Mouse (Mus musculus): ENCODE results near the gene Aff3. TPM values are rescaled to one million over a fixed set of nuclear protein-coding genes. Genes with fewer than 3 reads are reported as not detected.

Gene Aff3
- polyA plus RNA-seq, 1 experiment from 2014 or later: 9.6 TPM

- H3K9ac ChIP-seq (ENCODE audit: low read depth, low read length): no peak overlapping the region
- H3K36me3 ChIP-seq (ENCODE audit: control insufficient read depth, insufficient read depth, low read length): no peaks in the 10 kb centered on the region
- H3K4me1 ChIP-seq (ENCODE audit: control insufficient read depth, insufficient read depth, low read length): no peaks in the 10 kb centered on the region
- H3K27ac ChIP-seq (ENCODE audit: low read length): no peak overlapping the region
- no peaks in the 10 kb centered on the region for H3K27me3 ChIP-seq (ENCODE audit: control insufficient read depth, insufficient read depth, low read depth, low read length)
- ATAC-seq: no peak
- H3K4me2 ChIP-seq (ENCODE audit: low read length): no peak overlapping the region
- no peaks in the 10 kb centered on the region for H3K9me3 ChIP-seq (replicated peaks; ENCODE audit: control insufficient read depth, low read length, poor library complexity, severe bottlenecking)
- H3K4me3 ChIP-seq (ENCODE audit: low read depth, low read length): no peak overlapping the region
- 88% methylated on average over 2 of the region's 2 CpGs for WGBS
Observed at GRCm38 (mm10) chr1:38140911-38141310, 523.8 kb downstream of the Aff3 start.

DNA sequence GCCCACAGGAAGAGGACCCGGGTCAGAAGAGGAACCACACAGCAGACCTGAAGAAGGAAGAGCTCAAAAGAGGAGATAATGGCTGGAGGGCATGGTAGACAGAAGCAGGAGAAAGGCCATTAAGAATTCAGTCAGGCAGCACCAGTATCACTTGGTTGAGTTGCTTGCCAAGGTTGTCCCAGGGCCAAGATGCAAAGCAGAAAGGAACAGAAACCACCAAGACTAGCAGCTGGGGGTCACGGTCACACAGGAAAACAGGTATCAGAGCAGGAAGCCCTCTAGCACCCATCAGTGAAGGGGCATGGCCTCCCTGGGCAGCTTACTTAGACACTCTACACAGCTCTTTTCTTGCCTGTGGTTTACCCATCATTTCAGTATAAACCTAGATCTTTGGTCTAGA is 525.4 kb downstream of the Aff3 start:
- Histone ChIP-seq H3K27me3 (ENCODE audit: control insufficient read depth, insufficient read depth, low read depth, low read length) (no peaks in the 10 kb centered on the region), H3K36me3 (ENCODE audit: control insufficient read depth, insufficient read depth, low read length) (no peaks in the 10 kb centered on the region)
- WGBS: 89% methylated on average over 2 of the region's 2 CpGs

GRCm38 (mm10) chr1:38132942-38133341 is 531.8 kb downstream of the Aff3 start:
- Histone ChIP-seq H3K4me1 (ENCODE audit: control insufficient read depth, insufficient read depth, low read length) (peaks cover 10% of the 10 kb centered on the region), H3K36me3 (ENCODE audit: control insufficient read depth, insufficient read depth, low read length) (no peaks in the 10 kb centered on the region), H3K9me3 (replicated peaks; ENCODE audit: control insufficient read depth, low read length, poor library complexity, severe bottlenecking) (no peaks in the 10 kb centered on the region), H3K27me3 (ENCODE audit: control insufficient read depth, insufficient read depth, low read depth, low read length) (no peaks in the 10 kb centered on the region), H3K4me2 (ENCODE audit: low read length) (no peak overlapping the region), H3K4me3 (ENCODE audit: low read depth, low read length) (no peak overlapping the region), H3K27ac (ENCODE audit: low read length) (no peak overlapping the region), H3K9ac (ENCODE audit: low read depth, low read length) (no peak overlapping the region)
- 75% methylated on average over 6 of the region's 6 CpGs for WGBS
- ATAC-seq: no peak

More for the DNA sequence above, 525.4 kb downstream of the Aff3 start:
- Histone ChIP-seq H3K4me3 (ENCODE audit: low read depth, low read length) (no peak overlapping the region), H3K9me3 (replicated peaks; ENCODE audit: control insufficient read depth, low read length, poor library complexity, severe bottlenecking) (no peaks in the 10 kb centered on the region), H3K9ac (ENCODE audit: low read depth, low read length) (no peak overlapping the region), H3K4me1 (ENCODE audit: control insufficient read depth, insufficient read depth, low read length) (no peaks in the 10 kb centered on the region), H3K27ac (ENCODE audit: low read length) (no peak overlapping the region), H3K4me2 (ENCODE audit: low read length) (no peak overlapping the region)
- ATAC-seq: no peak

- Histone ChIP-seq H3K4me3 (ENCODE audit: low read depth, low read length) (no peak overlapping the region), H3K4me2 (ENCODE audit: low read length) (no peak overlapping the region; the same call in 1 of the 2 replicates), H3K36me3 (ENCODE audit: control insufficient read depth, insufficient read depth, low read length) (no peaks in the 10 kb centered on the region), H3K27me3 (ENCODE audit: control insufficient read depth, insufficient read depth, low read depth, low read length) (no peaks in the 10 kb centered on the region), H3K9me3 (replicated peaks; ENCODE audit: control insufficient read depth, low read length, poor library complexity, severe bottlenecking) (no peaks in the 10 kb centered on the region), H3K9ac (ENCODE audit: low read depth, low read length) (no peak overlapping the region), H3K27ac (ENCODE audit: low read length) (no peak overlapping the region), H3K4me1 (ENCODE audit: control insufficient read depth, insufficient read depth, low read length) (peaks cover 23% of the 10 kb centered on the region)
- WGBS: 58% methylated on average over 10 of the region's 10 CpGs
- ATAC-seq: no peak
Observed at GRCm38 (mm10) chr1:38130715-38131483, 533.9 kb downstream of the Aff3 start.

DNA sequence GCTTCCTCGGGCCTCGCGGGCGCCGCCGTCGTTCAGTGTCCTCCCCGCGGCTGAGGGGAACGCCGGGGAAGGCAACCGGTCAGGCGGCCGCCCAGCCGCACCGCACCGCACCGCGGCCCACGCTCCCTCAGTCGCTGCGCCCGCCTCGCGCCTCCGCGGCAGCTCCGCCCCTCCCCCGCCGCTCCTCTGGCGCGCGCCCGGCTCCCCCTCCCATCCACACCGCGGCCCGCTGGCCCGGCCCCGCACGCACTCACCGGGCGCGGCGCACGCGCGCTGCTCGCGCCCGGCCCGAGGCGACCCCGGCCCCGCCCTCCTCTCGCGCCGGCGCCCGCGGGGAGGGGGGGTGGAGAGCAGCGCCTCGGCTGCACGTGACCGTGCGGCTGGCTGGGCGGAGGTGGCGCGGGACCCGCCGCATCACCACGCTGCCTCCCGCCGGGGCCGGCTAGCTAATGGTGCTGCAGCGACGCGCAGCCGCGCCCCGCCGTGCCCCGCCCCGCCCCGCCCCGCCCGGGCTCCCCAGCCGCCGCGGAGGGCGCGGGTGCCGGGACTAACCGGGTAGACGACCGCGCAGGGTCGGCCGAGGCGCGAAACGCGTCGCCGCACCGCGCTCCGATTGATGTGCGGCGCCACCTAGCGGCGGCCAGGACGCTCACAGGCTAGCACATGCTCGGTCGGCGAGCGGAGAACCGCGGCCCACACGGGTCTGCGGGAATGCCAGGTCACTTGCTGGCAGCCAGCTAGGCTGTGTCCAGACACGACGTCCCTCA is 535.1 kb downstream of the Aff3 start, which contains the start of gene Rev1:
TSS of gene Rev1 (minus strand) at position 301 of the 767 bp plus-strand sequence.
- peak within 1 kb of the TSS; percentile 86 for H3K9ac ChIP-seq (ENCODE audit: low read depth, low read length)
- no peaks in the 10 kb centered on the region for H3K27me3 ChIP-seq (ENCODE audit: control insufficient read depth, insufficient read depth, low read depth, low read length)
- WGBS: under 1% methylated on average over 64 of the region's 122 CpGs
- H3K4me3 ChIP-seq (ENCODE audit: low read depth, low read length): peak within 1 kb of the TSS; percentile 85
- ATAC-seq: peak; percentile 96
- H3K36me3 ChIP-seq (ENCODE audit: control insufficient read depth, insufficient read depth, low read length): no peaks in the 10 kb centered on the region
- no peaks in the 10 kb centered on the region for H3K9me3 ChIP-seq (replicated peaks; ENCODE audit: control insufficient read depth, low read length, poor library complexity, severe bottlenecking)
- H3K4me2 ChIP-seq (ENCODE audit: low read length): peak within 1 kb of the TSS; percentile 83
- H3K4me1 ChIP-seq (ENCODE audit: control insufficient read depth, insufficient read depth, low read length): peaks cover 23% of the 10 kb centered on the region
- H3K27ac ChIP-seq (ENCODE audit: low read length): peak within 1 kb of the TSS; percentile 93

DNA sequence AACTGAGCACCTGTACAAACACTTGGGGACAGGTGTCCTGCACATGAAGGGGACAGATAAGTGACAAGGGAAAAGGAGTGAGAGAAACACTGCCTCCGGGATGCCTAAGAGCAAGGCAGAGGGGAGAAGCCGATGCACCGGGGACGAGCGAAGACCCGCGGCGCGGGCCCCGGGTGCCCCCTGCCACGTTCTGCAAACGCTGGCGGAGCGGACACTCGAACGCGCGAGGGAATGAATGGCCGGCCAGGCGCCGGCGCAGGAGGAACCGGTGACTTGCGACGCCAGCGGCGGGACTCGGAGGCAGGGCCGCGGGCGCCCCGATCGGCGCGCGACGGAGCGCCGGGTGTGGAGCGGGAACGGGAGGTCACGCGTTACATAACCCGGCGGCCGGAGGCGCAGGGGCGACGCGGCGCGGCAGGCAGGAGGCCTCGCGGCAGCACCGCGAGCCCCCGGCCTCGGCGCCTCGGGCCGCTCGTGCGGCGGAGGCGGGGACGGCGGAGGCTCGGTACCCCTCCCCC is 535.8 kb downstream of the Aff3 start:
- H3K36me3 ChIP-seq (ENCODE audit: control insufficient read depth, insufficient read depth, low read length): no peaks in the 10 kb centered on the region
- peak overlapping the region; percentile 86 for H3K9ac ChIP-seq (ENCODE audit: low read depth, low read length)
- peak overlapping the region; percentile 85 for H3K4me3 ChIP-seq (ENCODE audit: low read depth, low read length)
- H3K4me1 ChIP-seq (ENCODE audit: control insufficient read depth, insufficient read depth, low read length): peaks cover 23% of the 10 kb centered on the region
- WGBS: under 1% methylated on average over 51 of the region's 68 CpGs
- no peak for ATAC-seq
- no peaks in the 10 kb centered on the region for H3K9me3 ChIP-seq (replicated peaks; ENCODE audit: control insufficient read depth, low read length, poor library complexity, severe bottlenecking)
- H3K27me3 ChIP-seq (ENCODE audit: control insufficient read depth, insufficient read depth, low read depth, low read length): no peaks in the 10 kb centered on the region
- peak overlapping the region; percentile 93 for H3K27ac ChIP-seq (ENCODE audit: low read length)
- peak overlapping the region; percentile 83 for H3K4me2 ChIP-seq (ENCODE audit: low read length)

Other genes with a start within 250 kb of the Aff3 start
- 24.7 and 27.3 TPM in 2 replicates for gene Lonrf2, start 171.8 kb upstream of the Aff3 start, polyA plus RNA-seq (2015; fragmentation: Nextera tagmentation; extraction: Ambion mirVana)
- gene Chst10, start 233.2 kb upstream of the Aff3 start, polyA plus RNA-seq (2015; fragmentation: Nextera tagmentation; extraction: Ambion mirVana): 63.8 and 64.4 TPM in 2 replicates

Data from midbrain, embryonic 16.5 days (tissue).